Mouse (Mus musculus) Patski (cell line): Measurements from ENCODE around the gene Kbtbd12. TPM values are rescaled to one million over a fixed set of nuclear protein-coding genes. Genes with fewer than 3 reads are reported as not detected.

ENCODE experiments used
- ATAC-seq: fragments of 100-300 bp; one replicate; pipeline ENCODE4 v1.8.0; 2021
- CTCF ChIA-PET: fragments of 350-600 bp; sonication (Branson Sonifier 250); formaldehyde crosslinking; loops from one replicate; lab custom pipeline; 2022; ENCODE audit warnings: inconsistent platforms; lab: Charles Lee
- POLR2A ChIA-PET: fragments of 350-600 bp; sonication (Branson Sonifier 250); formaldehyde crosslinking; loops from one replicate; lab custom pipeline; 2022; ENCODE audit warnings: antibody characterized with exemption, inconsistent platforms; lab: Charles Lee
- DNase-seq: peaks from one replicate; pipeline ENCODE4 v3.0.0-alpha.2; 2011; ENCODE audit warnings: low read depth, low spot score
- H3K27me3 ChIP-seq: fragments of 371-371 bp; one replicate; pipeline ENCODE4 v1.5.1; 2021
- CTCF ChIP-seq: fragments of 100-300 bp; IDR thresholded peaks from one replicate; pipeline ENCODE4 v1.5.1; 2021
- in situ Hi-C: fragments of 300-500 bp; cut with MboI; formaldehyde crosslinking; loops from 3 replicates; pipeline ENCODE4 v1.11.1; 2018; ENCODE audit warnings: low pct_unique_long_range_greater_than_20kb, mixed read lengths
- polyA plus RNA-seq: library from polyadenylated mRNA; unstranded; gene quantifications from one replicate; pipeline ENCODE4 v1.2.3, GENCODE M21; 2021

The Kbtbd12 gene
- polyA plus RNA-seq, 1 experiment from 2014 or later, result 0.53 TPM

GRCm38 (mm10) chr6:88514546-88514945, 123.2 kb downstream of the Kbtbd12 start:
- TF ChIP-seq CTCF, result no peak
- POLR2A ChIA-PET, result no interaction called here
- ATAC-seq, result no peak
- in situ Hi-C loops, result no loop called here
- DNase-seq, result no peak
- H3K27me3 ChIP-seq, result no peaks in the 10 kb centered on the region
- CTCF ChIA-PET, result no interaction called here

GRCm38 (mm10) chr6:88513984-88514383, 123.8 kb downstream of the Kbtbd12 start:
- in situ Hi-C loops, result no loop called here
- no peaks in the 10 kb centered on the region for H3K27me3 ChIP-seq
- no peak for TF ChIP-seq CTCF
- DNase-seq, result no peak
- no peak for ATAC-seq
- CTCF ChIA-PET, result no interaction called here
- POLR2A ChIA-PET, result interaction anchor here (0.7 kb wide), 1 partner anchor 1584 kb away, joined by 5 read pairs; no protein-coding TSS in a partner anchor

GRCm38 (mm10) chr6:88503044-88503443, 134.7 kb downstream of the Kbtbd12 start:
- no peak for TF ChIP-seq CTCF
- POLR2A ChIA-PET, result no interaction called here
- no peaks in the 10 kb centered on the region for H3K27me3 ChIP-seq
- DNase-seq (no peak), ATAC-seq (no peak)
- in situ Hi-C loops, result no loop called here
- CTCF ChIA-PET, result no interaction called here

- ATAC-seq (no peak), DNase-seq (no peak)
- in situ Hi-C loops, result no loop called here
- POLR2A ChIA-PET, result interaction anchor here (0.6 kb wide), 1 partner anchor 342 kb away, joined by 3 read pairs; no protein-coding TSS in a partner anchor
- H3K27me3 ChIP-seq, result no peaks in the 10 kb centered on the region
- no peak for TF ChIP-seq CTCF
- CTCF ChIA-PET, result no interaction called here
These were observed 135.4 kb downstream of the Kbtbd12 start for GRCm38 (mm10) chr6:88502030-88502970.

- no peaks in the 10 kb centered on the region for H3K27me3 ChIP-seq
- DNase-seq (no peak), ATAC-seq (no peak)
- ChIA-PET CTCF (interaction anchor here (0.6 to 1.5 kb wide), 3 partner anchors 15 to 307 kb away, joined by 3 to 4 read pairs (median 3); partner anchors contain the start of gene Gata2), POLR2A (interaction anchor here (1.0 kb wide), 1 partner anchor 9 kb away, joined by 3 read pairs; no protein-coding TSS in a partner anchor)
- TF ChIP-seq CTCF, result no peak
- in situ Hi-C loops, result no loop called here
These were observed 137.4 kb downstream of the Kbtbd12 start for GRCm38 (mm10) chr6:88500405-88500767.

GRCm38 (mm10) chr6:88499481-88500404, 138.0 kb downstream of the Kbtbd12 start:
- ChIA-PET CTCF (interaction anchor here (0.6 to 1.5 kb wide), 4 partner anchors 16 to 347 kb away, joined by 3 to 4 read pairs (median 3); partner anchors contain the start of gene Gata2), POLR2A (interaction anchor here (1.1 kb wide), 1 partner anchor 10 kb away, joined by 8 read pairs; no protein-coding TSS in a partner anchor)
- no peak for DNase-seq
- ATAC-seq, result peak; percentile 28
- TF ChIP-seq CTCF, result no peak
- in situ Hi-C loops, result loop anchor here (25.0 kb wide), 1 partner anchor 587 kb away; the partner anchor contains the start of gene Hmces
- H3K27me3 ChIP-seq, result no peaks in the 10 kb centered on the region

Other genes starting within 250 kb of the Kbtbd12 start
- 14.9 TPM for gene Eefsec, start 191.4 kb downstream of the Kbtbd12 start, polyA plus RNA-seq
- gene Ruvbl1, start 172.5 kb downstream of the Kbtbd12 start, polyA plus RNA-seq, result 76.2 TPM
- 191 TPM for gene Sec61a1, start 119.0 kb downstream of the Kbtbd12 start, polyA plus RNA-seq
- 4.2 TPM for gene Mgll, start 86.5 kb upstream of the Kbtbd12 start, polyA plus RNA-seq
- 35.8 TPM for gene Abtb1, start 204.0 kb upstream of the Kbtbd12 start, polyA plus RNA-seq
- gene Podxl2, start 237.1 kb upstream of the Kbtbd12 start, polyA plus RNA-seq, result 41.5 TPM